Mouse (Mus musculus): Measurements from ENCODE around the gene Cyct.

- no peak for TF ChIP-seq CTCF (IDR thresholded peaks at IDR 0.05; ENCODE audit: low read depth)
- no peak for TF ChIP-seq EP300 (IDR thresholded peaks at IDR 0.05; ENCODE audit: low read depth)
Observed at GRCm38 (mm10) chr2:76406937-76407441, 46.7 kb upstream of the Cyct start.
